Mouse (Mus musculus) mesoderm, embryonic 11.5 days (tissue): Measurements from ENCODE around the gene Nmrk2.
A peak's percentile ranks its signal among the peaks of the same experiment; 100 is the strongest.
"Not testable (repeated sequence)": the region's sequence is repeated elsewhere in the genome, so short reads cannot be mapped to it uniquely, and the experiment has no call there.

Source experiments
- DNase-seq: peaks from one replicate; pipeline ENCODE4 v3.0.0-alpha.2; 2012; ENCODE audit warnings: low read depth, low spot score

Gene Nmrk2

DNA sequence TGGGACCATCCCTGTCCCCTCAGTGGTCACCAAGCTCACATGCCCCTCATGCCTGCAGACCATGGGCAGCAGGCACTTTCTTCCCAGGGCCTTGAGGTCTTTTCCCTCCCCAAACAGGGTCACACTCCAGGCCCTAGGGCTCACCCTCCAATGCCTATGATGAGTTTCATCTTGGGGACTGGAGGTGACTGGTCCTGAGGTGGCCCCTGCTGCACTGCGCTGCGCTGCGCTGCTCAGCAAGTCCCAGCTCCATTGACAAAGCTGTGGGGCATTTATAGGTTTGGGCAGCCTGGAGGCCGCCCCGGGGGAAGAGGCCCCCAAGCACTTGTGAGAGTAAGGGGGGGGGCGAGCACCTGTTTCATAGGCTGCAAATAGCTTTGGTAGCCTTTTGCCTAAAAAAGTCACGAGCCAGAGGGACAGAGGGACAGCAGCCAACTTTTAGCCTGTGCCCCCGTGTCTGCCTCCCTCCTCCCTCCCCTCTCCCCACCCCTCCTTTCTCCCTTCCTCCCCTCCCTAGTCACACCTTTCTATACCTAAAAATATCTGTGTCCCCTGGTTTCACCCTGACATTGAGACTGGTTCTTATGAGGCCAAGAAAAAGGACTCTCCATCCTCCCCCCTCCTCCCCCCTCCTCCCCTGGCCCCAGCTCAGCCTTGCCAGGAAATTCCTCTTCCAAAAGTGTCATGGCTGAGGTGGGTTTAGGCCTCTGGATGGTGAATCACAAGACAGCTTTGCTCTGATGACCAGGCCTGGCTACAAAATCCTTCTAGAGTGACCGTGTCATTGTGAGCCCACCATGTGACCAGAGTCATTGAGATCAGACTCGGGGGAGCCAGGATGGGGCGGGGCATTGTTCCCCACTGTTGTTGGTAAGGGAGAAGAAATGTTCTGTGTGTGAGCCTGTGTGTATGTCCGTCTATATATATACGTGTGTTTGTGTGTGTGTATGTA, at the start of gene Nmrk2:
TSS of gene Nmrk2 (minus strand) at position 245 of the 952 bp plus-strand sequence.
- no peak for DNase-seq

DNA sequence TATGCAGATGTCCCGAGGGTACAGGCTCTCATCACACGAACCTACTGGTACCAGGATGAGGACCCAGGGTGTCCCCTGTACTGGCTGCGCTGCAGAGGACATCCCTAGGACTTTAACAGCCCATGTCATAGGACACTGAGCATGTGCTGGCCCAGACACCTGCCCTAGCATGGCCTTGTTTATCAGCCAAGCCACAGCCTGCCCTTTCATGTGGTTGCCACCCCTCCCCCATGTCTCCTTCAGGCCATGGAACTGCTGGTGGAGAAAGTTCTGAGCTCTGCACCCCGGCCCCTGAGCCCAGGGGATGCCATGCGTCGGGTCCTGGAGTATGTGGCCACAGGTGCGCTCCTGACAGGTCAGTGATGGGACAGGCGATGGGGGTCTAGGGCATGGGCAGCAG, 47.6 kb upstream of the Nmrk2 start:
- no peak for DNase-seq

DNA sequence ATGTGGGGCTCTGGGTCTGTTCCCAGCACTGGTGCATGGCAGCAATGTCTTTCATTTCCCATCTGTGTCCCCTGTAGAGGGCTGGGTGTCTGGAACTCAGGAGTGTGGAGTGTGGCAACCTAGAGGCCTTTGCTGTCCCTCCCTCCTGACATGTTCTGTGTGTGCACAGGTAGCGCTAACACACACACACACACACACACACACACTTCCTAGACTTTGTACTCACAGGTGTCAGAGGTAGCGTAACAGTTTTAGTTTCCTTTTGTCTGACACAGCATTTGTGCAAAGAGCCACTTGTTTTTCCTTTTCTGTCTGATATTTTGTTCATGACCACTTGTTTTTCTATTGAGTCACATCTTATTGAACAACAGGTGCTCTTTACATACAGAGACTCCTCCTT, 46.0 kb upstream of the Nmrk2 start:
- no peak for DNase-seq

DNA sequence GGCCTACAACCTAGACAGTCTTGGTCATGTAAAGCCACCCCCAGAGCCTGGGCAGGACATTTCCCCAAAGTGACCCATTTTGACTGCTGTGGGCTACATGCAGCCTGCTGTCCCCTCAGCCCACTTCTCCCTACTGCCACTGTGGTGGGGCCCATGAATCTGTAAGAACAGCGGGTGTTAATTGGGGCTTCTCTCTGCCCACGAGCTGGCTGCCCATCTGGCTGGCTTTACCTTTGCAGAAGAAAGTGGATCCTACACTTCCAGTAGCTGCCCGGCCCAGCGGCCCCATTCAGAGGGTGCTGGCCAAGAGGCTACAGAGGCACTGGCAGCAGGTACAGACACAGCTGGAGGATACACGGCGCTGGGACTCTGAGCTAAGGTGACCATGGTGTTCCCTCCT, 43.3 kb upstream of the Nmrk2 start:
- no peak for DNase-seq

DNA sequence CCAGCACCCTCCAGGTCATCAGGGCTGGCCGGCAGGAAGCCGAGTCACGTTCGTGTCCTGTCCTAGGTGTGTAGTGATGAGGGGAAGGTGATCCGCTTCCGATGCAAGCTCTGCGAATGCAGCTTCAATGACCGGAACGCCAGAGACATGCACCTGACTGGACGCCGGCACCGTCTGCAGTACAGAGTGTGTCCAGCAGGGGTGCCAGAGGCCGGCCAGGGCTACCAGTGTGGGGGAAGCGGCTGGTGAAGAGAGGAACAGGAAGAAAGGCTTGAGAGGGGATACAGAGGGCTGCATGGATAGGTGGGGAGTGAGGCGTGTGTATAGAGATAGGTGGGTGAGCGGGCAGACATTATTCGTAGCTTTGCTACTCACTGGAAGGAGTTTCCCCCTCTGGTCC, 42.7 kb upstream of the Nmrk2 start:
- peak; percentile 75 for DNase-seq

DNA sequence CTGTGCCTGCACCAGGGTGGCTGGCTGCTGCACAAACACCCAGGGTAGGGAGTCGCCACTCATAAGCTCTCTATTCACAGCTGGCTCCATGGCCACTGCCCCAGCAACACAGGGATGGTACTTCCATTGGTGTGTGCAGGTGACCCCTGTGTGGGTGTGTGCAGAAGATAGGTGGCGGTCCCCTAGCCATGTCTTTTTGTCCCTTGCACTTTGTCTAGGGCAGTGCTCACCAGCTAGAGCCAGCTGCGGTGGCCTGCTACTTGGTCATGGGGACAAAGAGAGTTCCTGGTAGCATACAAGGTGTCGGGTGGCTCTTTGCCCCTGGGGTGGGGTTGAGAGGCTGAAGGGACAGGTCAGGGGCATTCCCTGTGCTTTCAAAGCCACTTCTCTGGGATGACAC, 42.3 kb upstream of the Nmrk2 start:
- DNase-seq = no peak

DNA sequence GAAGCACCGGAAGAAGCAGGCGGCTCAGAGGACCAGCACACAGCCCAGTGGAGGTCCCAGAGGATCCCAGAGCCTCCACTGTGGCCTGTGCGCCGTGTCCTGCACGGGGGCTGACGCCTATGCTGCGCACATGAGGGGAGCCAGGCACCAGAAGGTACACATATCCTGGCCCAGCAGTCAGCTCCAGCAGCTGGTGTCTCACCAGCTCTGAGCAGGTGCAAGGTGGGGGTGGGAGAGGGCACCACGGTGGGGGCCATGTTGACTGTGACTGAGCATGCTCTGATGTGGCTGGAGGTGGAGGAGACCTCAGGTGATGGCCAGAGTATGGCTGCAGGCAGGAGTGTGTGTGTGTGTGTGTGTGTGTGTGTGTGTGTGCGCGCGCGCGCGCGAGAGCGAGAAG, 40.2 kb upstream of the Nmrk2 start:
- DNase-seq = no peak

DNA sequence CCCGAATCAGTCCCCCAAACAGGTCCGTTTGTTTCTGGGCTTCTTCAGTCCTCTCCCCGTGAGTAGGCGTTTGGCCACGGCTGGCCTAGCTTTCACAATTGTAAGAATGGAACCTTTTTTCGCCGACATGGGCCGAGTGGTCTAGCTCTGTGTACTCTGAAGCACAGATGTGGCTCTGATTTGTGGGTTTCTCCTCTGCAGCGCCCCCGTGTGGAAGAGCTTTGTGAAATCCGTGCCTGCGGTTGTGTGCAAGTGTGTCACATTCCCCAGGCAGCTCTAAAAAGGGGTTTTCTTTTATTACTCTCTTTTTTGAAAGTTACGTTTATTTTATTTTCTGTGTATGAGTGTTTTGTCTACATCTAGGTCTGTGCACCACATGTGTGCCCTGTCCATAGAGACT, 39.0 kb upstream of the Nmrk2 start:
- DNase-seq = peak; percentile 74

DNA sequence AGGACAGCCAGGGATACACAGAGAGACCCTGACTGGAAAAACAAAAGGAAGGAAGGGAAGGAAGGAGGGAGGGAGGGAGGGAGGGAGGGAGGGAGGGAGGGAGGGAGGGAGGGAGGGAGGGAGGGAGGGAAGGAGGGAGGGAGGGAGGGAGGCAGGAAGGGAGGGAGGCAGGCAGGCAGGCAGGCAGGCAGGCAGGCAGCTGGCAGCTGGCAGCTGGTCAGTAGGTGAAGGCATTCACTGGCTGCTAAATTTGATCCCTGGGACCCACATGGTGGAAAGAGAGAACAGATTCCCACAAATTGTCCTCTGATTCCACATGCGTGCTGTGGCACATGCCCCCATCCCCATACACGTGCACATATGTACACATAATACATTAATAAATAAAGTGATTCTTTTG, 36.8 kb upstream of the Nmrk2 start:
- DNase-seq = no peak

DNA sequence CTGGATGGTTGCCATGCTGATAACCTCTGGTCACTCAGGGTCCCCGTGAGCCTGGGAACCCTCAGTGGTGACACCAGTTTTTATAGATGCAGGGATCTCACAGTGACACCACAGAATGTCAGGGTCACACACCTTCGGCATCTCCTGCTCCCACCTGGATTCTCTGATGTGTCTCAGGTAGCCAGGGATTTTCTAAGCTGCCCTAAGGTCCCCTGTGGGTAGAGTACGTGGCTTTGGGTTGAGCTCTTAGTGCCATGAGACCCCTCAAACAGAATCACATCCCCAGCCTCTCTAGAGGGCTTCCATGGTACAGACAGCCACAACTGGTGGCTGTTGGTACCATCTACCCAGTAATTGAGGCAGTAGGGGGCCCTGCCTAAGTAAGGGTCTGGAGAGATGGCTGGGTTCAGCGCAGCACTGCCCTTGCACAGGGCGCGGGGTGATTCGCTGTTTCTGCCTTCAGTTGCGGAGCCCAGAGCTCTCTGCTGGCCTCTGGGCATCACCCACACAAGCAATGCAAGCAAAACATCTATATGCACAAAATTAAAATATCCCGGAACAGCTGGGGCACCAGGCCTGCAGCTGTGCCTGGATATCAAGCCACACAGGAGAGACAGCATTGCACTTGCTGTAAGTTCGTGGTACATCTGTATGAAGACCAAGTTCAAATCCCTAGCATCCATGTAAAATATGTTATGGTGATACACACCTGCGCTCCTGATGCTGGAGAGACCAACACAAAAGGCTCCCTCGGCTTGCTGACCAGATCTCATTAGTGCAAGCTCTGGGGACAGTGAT, 34.8 kb upstream of the Nmrk2 start:
- no peak for DNase-seq

DNA sequence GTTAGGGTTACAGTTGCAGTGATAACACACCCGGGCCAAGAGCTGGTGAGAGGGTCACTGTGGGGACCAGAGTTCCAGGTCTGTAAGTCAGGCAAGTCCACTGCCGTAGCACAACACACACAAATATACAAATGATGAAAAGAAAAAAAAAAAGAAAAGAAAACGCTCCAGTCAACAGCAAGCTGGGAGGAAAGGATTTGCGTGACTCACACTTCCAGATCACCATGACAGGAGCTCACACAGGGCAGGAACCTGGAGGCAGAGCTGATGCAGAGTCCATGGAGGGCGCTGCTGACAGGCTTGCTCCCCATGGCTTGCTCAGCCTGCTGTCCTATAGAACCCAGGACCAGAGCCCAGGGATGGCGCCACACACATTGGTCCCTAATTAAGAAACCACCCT, 32.4 kb upstream of the Nmrk2 start:
- no peak for DNase-seq

DNA sequence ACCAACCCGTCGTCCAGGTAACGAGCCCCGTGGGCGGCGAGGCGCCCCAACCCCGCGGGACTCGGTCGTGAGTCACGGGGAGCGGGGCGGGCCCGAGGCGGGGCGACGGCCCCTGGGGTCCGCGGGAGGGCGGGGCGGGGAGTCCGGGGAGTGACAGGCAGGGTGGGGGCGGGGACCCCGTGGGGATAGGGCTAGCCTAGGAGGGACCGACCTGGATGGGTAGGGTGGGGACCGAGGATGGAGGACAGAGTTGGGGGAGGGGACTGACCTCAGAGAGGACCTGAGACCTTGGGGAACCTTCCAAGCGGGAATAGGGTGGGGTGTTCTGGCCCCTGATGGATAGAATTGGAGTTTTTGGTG, 31.4 kb upstream of the Nmrk2 start:
- DNase-seq = no peak

DNA sequence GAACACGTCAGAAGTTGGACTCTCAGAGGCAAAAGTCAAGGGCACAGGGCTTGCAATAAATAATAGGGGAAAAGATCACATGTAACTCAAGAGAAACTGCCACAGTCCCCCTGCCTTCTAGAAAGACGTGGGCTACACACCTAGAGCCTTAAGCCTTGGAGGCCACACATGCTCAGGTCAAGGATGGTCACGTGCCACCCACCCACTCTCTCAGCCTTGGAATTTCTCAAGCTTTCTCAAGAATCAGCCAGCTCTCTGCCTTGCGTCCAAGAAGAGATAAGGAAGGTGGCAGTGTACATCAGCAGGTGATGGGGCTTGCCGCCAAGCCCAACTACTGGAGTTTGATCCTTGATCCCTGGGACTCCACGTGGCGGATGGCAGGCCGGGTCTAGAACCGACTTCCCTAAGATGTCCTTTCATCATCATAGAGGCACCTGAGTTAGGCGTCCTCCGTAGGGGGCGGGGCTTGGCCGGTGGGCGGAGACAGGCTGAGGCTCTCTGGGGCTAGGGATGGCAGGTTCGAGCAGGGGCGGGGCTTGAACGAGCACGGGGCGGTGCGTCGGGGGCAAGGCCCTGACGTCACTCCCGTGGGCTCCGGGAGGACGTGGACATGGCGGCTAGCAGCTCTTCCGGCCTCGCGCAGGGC, 30.9 kb upstream of the Nmrk2 start, which contains the start of gene Zfr2:
TSS of gene Zfr2 (plus strand) at position 576 of the 646 bp plus-strand sequence.
- DNase-seq = peak; percentile 85

DNA sequence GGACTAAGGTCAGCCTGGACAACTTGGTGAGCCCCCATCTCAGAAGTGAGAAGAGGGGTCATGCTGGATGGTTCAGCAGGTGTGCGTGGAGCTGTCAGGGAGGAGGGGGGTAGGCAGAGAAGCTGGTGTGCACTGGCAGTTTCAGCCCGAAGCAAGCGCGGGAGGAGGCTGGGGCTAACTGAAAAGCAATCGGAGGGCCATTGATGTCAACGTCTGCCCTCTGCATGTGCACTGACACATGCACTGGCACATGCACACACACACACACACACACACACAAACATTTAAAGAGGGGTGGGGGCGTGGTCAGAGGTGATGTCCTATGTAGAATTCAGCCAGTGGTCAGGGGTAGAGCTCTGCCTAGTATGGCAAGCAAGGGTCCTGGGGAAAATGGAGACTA, 29.6 kb upstream of the Nmrk2 start:
- DNase-seq = no peak

DNA sequence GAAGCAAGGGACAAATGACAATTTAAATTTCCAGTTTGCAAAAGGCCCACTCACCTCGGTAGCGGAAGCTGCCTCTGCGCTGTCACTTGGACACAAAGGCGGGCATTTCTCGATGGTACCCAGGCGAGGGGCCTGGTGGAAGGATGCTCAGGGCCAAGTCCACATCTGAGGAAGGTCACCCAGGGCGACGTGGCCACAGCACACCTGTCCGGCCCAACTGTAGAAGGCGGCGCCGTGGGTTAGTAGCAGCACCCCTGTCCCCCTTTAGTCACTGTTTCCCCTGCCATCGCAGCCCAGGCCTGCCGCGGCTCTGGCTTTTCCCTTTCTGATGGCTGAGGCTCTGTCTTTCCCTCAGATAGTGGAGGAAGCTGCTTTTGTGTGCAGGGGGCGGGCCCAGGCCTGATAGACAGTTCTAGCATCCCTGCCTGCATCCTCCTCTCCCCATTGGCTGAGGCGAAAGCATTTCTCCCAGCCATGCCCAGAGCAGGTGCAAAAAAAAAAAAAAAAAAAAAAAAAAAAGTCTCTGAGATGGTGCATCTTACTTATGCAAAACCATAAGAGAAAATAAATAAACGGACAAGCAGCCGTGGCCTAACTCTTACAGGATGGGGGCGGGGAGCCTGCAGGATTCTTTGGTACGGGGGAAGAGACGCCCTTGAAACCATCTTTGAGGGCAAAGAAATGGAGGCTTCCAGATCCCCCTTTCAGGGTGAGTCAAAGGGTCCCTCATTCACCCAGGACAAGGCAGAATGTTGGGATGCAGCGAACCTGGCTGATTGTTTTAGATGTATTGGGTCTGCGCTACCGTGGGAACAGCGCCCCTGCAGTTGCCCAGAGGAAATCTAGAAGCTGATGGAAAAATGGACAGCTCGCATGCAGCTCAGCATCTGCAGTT, 28.8 kb upstream of the Nmrk2 start, which contains the start of gene Atcay:
TSS of gene Atcay (minus strand) at position 396 of the 895 bp plus-strand sequence.
- peak; percentile 53 for DNase-seq

DNA sequence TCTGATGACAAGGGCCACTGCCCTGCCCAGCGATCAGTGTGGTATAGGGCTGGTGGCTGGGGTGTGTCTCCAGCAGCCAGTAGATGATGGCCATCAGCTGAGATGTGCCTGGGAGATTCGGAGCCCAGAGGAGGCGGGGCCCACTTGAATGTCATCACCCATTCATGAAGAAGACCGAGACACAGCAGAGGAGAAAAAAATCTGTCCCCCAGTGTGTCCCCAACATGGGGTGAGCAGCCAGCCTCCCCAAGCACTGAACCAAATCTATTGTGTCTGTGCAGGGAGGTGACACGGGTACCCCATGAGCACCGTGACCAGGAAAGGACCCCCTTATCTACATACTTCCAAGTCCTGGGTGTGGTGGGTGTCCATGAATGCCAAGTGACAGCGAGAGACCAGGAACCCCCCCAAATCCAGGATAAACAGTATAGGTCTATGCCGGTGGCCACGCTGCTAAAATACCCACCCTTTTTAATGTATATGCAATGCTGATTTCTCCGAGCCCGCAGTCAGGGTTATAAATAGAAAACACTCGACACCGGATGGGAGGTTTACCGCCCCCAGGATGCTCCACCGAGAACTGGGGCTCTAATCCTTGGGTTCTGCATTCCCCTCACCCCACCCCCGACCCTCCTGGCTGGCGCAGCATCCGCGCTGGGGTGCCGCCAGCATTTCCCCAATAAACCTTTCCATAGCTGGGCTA, 28.0 kb upstream of the Nmrk2 start:
- DNase-seq = no peak

DNA sequence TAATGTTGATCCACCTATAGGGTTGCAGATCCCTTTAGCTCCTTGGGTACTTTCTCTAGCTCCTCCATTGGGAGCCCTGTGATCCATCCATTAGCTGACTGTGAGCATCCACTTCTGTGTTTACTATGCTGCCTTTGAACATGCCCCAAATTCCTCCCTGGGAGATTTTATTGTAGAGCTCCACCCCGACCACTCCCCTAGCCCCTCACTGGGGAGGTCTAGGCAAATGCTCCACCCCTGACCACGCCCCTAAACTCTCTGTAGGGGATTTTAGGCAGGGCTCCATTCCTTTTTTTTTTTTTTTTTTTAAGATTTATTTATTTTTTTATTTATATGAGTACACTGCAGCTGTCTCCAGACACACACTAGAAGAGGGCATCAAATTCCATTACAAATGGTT, 21.9 kb upstream of the Nmrk2 start:
- not testable (repeated sequence) for DNase-seq

DNA sequence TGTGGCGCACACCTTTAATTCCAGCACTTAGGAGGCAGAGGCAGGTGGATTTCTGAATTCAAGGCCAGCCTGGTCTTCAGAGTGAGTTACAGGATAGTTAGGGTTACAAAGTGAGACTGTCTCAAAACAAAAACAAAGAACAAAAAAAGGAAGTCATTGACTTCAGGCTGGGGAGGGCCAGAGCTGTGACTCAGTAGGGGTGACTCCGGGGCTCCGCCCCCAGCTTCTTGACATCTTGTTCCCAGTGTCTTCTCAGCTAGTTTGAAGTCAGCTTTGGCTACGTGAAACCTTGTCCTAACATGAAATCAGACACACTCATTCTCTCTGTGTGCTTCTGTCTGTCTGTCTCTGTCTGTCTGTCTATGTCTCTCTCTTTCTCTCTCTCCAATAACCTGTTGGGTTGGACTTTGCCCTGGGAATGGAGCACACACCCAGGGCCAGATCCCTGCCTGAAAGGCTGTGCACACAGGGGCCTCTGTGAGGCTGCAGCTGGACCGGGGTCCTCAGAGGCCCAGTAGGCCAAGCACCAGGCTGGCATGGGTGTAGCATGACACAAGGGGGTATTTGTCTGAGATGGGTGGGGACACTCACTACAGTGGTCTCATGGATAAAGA, 19.7 kb upstream of the Nmrk2 start:
- DNase-seq = no peak

DNA sequence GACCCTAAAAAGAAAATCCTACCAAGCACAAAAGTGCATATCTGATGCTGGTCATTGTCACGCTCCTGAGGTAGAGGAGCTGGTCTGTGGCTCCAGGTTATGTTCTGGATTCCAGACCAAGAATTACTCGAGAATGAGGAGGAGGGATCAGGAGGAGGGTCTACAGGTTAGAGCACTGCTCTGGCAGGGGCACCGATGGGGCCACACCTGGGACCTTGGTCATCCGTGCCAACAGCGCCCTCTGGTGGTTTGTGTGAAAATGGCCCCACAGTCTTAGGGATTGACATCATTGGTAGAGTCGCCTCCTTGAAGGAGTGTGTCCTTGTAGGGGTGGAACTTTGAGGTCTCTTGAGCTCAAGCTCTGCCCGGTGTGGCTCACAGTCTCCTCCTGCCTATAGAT, 16.1 kb upstream of the Nmrk2 start:
- peak; percentile 65 for DNase-seq

DNA sequence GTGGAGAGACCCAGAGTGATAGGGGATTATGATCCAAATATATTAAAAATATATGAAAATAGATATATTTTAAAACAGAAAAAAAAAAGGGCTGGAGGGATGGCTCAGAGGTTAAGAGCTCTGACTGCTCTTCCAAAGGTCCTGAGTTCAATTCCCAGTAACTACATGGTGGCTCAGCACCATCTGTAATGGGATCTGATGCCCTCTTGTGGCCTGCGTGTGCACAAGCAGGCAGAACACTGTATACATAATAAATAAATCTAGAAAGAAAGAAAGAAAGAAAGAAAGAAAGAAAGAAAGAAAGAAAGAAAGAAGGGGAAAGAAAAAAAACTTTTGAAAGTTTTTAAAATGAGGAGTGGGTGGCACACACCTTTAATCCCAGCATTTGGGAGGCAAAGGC, 15.4 kb upstream of the Nmrk2 start:
- not testable (repeated sequence) for DNase-seq
